Mouse (Mus musculus) olfactory bulb, adult 2 months (tissue): Measurements from ENCODE around the gene Mtcl1.

ENCODE experiments used
- CTCF ChIP-seq: fragments of 200-500 bp; IDR thresholded peaks from 2 replicates; pipeline ENCODE4 v1.5.1; 2012; ENCODE audit warnings: low read depth, mild to moderate bottlenecking, low read length, moderate library complexity; ENCODE audit not compliant: insufficient read depth
- POLR2A ChIP-seq: fragments of 200-500 bp; IDR thresholded peaks from 2 replicates; pipeline ENCODE4 v1.6.1; 2012; ENCODE audit warnings: mild to moderate bottlenecking, low read depth, low read length, moderate library complexity; ENCODE audit not compliant: insufficient read depth

- no peak for TF ChIP-seq POLR2A
- no peak for TF ChIP-seq CTCF
Observed at GRCm38 (mm10) chr17:66496589-66496988, 47.0 kb upstream of the Mtcl1 start.
